In the genomic region with DNA sequence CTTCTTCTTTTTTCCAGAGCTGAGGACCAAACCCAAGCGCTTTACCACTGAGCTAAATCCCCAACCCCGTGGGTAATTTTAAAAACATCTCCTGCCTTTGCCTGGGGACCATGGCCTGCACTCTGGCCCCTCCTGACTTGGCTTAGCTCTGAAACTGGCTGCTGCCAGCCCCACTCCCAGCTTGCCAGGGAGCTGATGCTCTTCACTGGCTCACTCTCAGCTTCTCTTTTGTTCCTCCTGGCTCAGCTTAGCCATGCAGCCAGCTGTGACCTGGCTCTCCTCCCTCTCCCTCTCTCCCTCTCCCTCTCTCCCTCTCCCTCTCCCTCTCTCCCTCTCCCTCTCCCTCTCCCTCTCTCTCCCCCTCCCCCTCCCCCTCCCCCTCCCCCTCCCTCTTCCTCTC, we compare ENCODE assay signal across 10 mouse cellular contexts. TPM values are rescaled to one million over a fixed set of nuclear protein-coding genes. Genes with fewer than 3 reads are reported as not detected.
DNase-seq lines count a peak whose midpoint lies in the region; ATAC-seq lines count a peak whose summit lies in the region.
"Had no signal": no experiment of that assay in that cellular context is flagged by ENCODE, and none has a peak within 500 bp of the region (broad histone marks: within the 10 kb centered on the region; RNA-seq: fewer than 3 reads in every experiment).

No protein-coding gene starts in this region.

- no peak for ATAC-seq in embryonic facial prominence, embryonic 14.5 days (ENCODE audit: low read depth)
- no peak for ATAC-seq in intestine, embryonic 16.5 days

- H3K4me3 ChIP-seq in embryonic facial prominence, embryonic 14.5 days (ENCODE audit: low read depth, low read length), result no peak overlapping the region
- no peak overlapping the region for H3K4me3 ChIP-seq in embryonic facial prominence, embryonic 10.5 days
- no peak overlapping the region for H3K4me3 ChIP-seq in intestine, embryonic 16.5 days (ENCODE audit: low read length)
- H3K4me3 ChIP-seq: limb, embryonic 13.5 days; neural tube, embryonic 12.5 days had no signal

- H3K9ac ChIP-seq in embryonic facial prominence, embryonic 14.5 days (ENCODE audit: low read depth, low read length), result no peak overlapping the region
- no peak overlapping the region for H3K9ac ChIP-seq in intestine, embryonic 16.5 days (ENCODE audit: low read depth, low read length)
- H3K9ac ChIP-seq: limb, embryonic 13.5 days; neural tube, embryonic 12.5 days had no signal

- 71% methylated on average over 2 of the region's 2 CpGs for WGBS in embryonic facial prominence, embryonic 14.5 days
- 64% methylated on average over 2 of the region's 2 CpGs for WGBS in embryonic facial prominence, embryonic 10.5 days
- WGBS in intestine, embryonic 16.5 days, result 58% methylated on average over 2 of the region's 2 CpGs

- H3K27ac ChIP-seq in embryonic facial prominence, embryonic 14.5 days (replicated peaks; ENCODE audit: low read depth, low read length), result no peak overlapping the region
- H3K27ac ChIP-seq in embryonic facial prominence, embryonic 10.5 days (replicated peaks), result no peak overlapping the region
- no peak overlapping the region for H3K27ac ChIP-seq in intestine, embryonic 16.5 days (ENCODE audit: low read length)
- H3K27ac ChIP-seq: limb, embryonic 13.5 days; neural tube, embryonic 12.5 days had no signal

- H3K27me3 ChIP-seq in embryonic facial prominence, embryonic 14.5 days (replicated peaks; ENCODE audit: control insufficient read depth, insufficient read depth, low read length), result no peaks in the 10 kb centered on the region
- no peaks in the 10 kb centered on the region for H3K27me3 ChIP-seq in embryonic facial prominence, embryonic 10.5 days (replicated peaks; ENCODE audit: low read depth, poor library complexity, severe bottlenecking)
- H3K27me3 ChIP-seq in intestine, embryonic 16.5 days (replicated peaks; ENCODE audit: control insufficient read depth, insufficient read depth, low read length), result no peaks in the 10 kb centered on the region
- H3K27me3 ChIP-seq: limb, embryonic 13.5 days; neural tube, embryonic 12.5 days had no signal

- no peaks in the 10 kb centered on the region for H3K4me1 ChIP-seq in embryonic facial prominence, embryonic 14.5 days (ENCODE audit: control insufficient read depth, insufficient read depth, low read length)
- H3K4me1 ChIP-seq in embryonic facial prominence, embryonic 10.5 days, result peaks cover 12% of the 10 kb centered on the region; the same call in 1 of the 2 replicates
- no peaks in the 10 kb centered on the region for H3K4me1 ChIP-seq in intestine, embryonic 16.5 days (ENCODE audit: control insufficient read depth, insufficient read depth, low read length)
- H3K4me1 ChIP-seq: limb, embryonic 13.5 days; neural tube, embryonic 12.5 days had no signal

- H3K4me2 ChIP-seq in embryonic facial prominence, embryonic 14.5 days (ENCODE audit: low read depth, low read length), result no peak overlapping the region
- no peak overlapping the region for H3K4me2 ChIP-seq in intestine, embryonic 16.5 days (ENCODE audit: low read depth, low read length)
- H3K4me2 ChIP-seq: limb, embryonic 13.5 days; neural tube, embryonic 12.5 days had no signal

- no peaks in the 10 kb centered on the region for H3K36me3 ChIP-seq in embryonic facial prominence, embryonic 14.5 days (ENCODE audit: control insufficient read depth, insufficient read depth, low read length)
- H3K36me3 ChIP-seq in embryonic facial prominence, embryonic 10.5 days (replicated peaks), result no peaks in the 10 kb centered on the region
- no peaks in the 10 kb centered on the region for H3K36me3 ChIP-seq in intestine, embryonic 16.5 days (ENCODE audit: control insufficient read depth, insufficient read depth, low read length)
- H3K36me3 ChIP-seq: limb, embryonic 13.5 days; neural tube, embryonic 12.5 days had no signal

- H3K9me3 ChIP-seq in embryonic facial prominence, embryonic 14.5 days (ENCODE audit: control insufficient read depth, low read length), result no peaks in the 10 kb centered on the region
- no peaks in the 10 kb centered on the region for H3K9me3 ChIP-seq in embryonic facial prominence, embryonic 10.5 days
- H3K9me3 ChIP-seq in intestine, embryonic 16.5 days (ENCODE audit: control insufficient read depth, low read length), result no peaks in the 10 kb centered on the region
- H3K9me3 ChIP-seq: limb, embryonic 13.5 days; neural tube, embryonic 12.5 days had no signal

- DNase-seq in embryonic facial prominence, embryonic 14.5 days (ENCODE audit: low spot score), result peak; percentile 41
- no peak for DNase-seq in embryonic facial prominence, embryonic 10.5 days (ENCODE audit: low spot score)
- peak; percentile 73 for DNase-seq in Muller cell, postnatal 12 days (ENCODE audit: inconsistent ontology term)
- peak; percentile 58 to 60 for DNase-seq in heart, adult 9 months (ENCODE audit: low spot score in 2 of 2)
- DNase-seq in layer of hippocampus, postnatal 10 days (ENCODE audit: low spot score in 2 of 2), result peak; percentile 62 to 70
- DNase-seq in right cerebral cortex, postnatal 25 days, result peak; percentile 24
- no peak for DNase-seq in natural killer cell, adult 2 months (ENCODE audit: low spot score in 2 of 2)

RNA-seq across cellular contexts. Expression of gene Zfp768, which starts 18.7 kb away (rescaled TPM):
- polyA plus RNA-seq in embryonic facial prominence, embryonic 14.5 days (2014; fragmentation: Nextera tagmentation; extraction: Ambion mirVana), result 5.2 and 5.9 TPM in 2 replicates
- 19.7 and 20.9 TPM in 2 replicates for polyA plus RNA-seq in embryonic facial prominence, embryonic 10.5 days (2016; fragmentation: Nextera tagmentation; extraction: Ambion mirVana)
- total RNA-seq in layer of hippocampus, postnatal 10 days (2021), result 10 to 100 TPM; 11.9 to 13.5 TPM
- polyA plus RNA-seq in intestine, embryonic 16.5 days (2015; fragmentation: Nextera tagmentation; extraction: Ambion mirVana), result 21.9 and 23.4 TPM in 2 replicates

RNA-seq across cellular contexts. Expression of gene Itgal, which starts 30.6 kb away (rescaled TPM):
- 1.2 and 1.7 TPM in 2 replicates for polyA plus RNA-seq in embryonic facial prominence, embryonic 14.5 days (2014; fragmentation: Nextera tagmentation; extraction: Ambion mirVana)
- 0.73 and 0.82 TPM in 2 replicates for polyA plus RNA-seq in embryonic facial prominence, embryonic 10.5 days (2016; fragmentation: Nextera tagmentation; extraction: Ambion mirVana)
- total RNA-seq in layer of hippocampus, postnatal 10 days (2021), result under 1 TPM; 0.51 to 0.89 TPM
- polyA plus RNA-seq in intestine, embryonic 16.5 days (2015; fragmentation: Nextera tagmentation; extraction: Ambion mirVana), result 2.4 and 2.8 TPM in 2 replicates

RNA-seq across cellular contexts. Expression of gene Zfp747, which starts 49.2 kb away (rescaled TPM):
- 4.9 and 7.3 TPM in 2 replicates for polyA plus RNA-seq in embryonic facial prominence, embryonic 14.5 days (2014; fragmentation: Nextera tagmentation; extraction: Ambion mirVana)
- polyA plus RNA-seq in embryonic facial prominence, embryonic 10.5 days (2016; fragmentation: Nextera tagmentation; extraction: Ambion mirVana), result 9.0 and 9.3 TPM in 2 replicates
- 1 to 10 TPM; 7.3 to 7.5 TPM for total RNA-seq in layer of hippocampus, postnatal 10 days (2021)
- 11.7 and 13.6 TPM in 2 replicates for polyA plus RNA-seq in intestine, embryonic 16.5 days (2015; fragmentation: Nextera tagmentation; extraction: Ambion mirVana)

RNA-seq across cellular contexts. Expression of gene Sephs2, which starts 52.8 kb away (rescaled TPM):
- 59.6 and 62.2 TPM in 2 replicates for polyA plus RNA-seq in embryonic facial prominence, embryonic 14.5 days (2014; fragmentation: Nextera tagmentation; extraction: Ambion mirVana)
- polyA plus RNA-seq in embryonic facial prominence, embryonic 10.5 days (2016; fragmentation: Nextera tagmentation; extraction: Ambion mirVana), result 82.5 and 86.4 TPM in 2 replicates
- 10 to 100 TPM; 45.7 to 49.4 TPM for total RNA-seq in layer of hippocampus, postnatal 10 days (2021)
- 187 and 224 TPM in 2 replicates for polyA plus RNA-seq in intestine, embryonic 16.5 days (2015; fragmentation: Nextera tagmentation; extraction: Ambion mirVana)

Comparison
In these comparisons a context has a peak if more than half of its experiments do, and no peak if none do; other contexts are left out.
1. DNase-seq: peak in embryonic facial prominence, embryonic 14.5 days (single experiment), Muller cell, postnatal 12 days (single experiment), heart, adult 9 months (2 of 2), layer of hippocampus, postnatal 10 days (2 of 2) and right cerebral cortex, postnatal 25 days (single experiment); none in embryonic facial prominence, embryonic 10.5 days (single experiment) and natural killer cell, adult 2 months (0 of 2).